Mouse (Mus musculus) inflammation-experienced regulatory T-cells (primary cell): ENCODE measurements around the gene Abcc9. TPM values are rescaled to one million over a fixed set of nuclear protein-coding genes. Genes with fewer than 3 reads are reported as not detected.

Source experiments
- polyA plus RNA-seq, 2 experiments: library from polyadenylated mRNA; unstranded; fragments of 100-300 nt; shearing (Covaris generic); gene quantifications; one replicate each; pipeline ENCODE4 v1.2.1; 2017

Abcc9 gene
- under 1 TPM; 0.06 to 0.20 TPM for polyA plus RNA-seq

GRCm38 (mm10) chr6:142701652-142702637 lies at the start of gene Abcc9:
Gene Abcc9 (minus strand): TSS chr6:142702315.

DNA sequence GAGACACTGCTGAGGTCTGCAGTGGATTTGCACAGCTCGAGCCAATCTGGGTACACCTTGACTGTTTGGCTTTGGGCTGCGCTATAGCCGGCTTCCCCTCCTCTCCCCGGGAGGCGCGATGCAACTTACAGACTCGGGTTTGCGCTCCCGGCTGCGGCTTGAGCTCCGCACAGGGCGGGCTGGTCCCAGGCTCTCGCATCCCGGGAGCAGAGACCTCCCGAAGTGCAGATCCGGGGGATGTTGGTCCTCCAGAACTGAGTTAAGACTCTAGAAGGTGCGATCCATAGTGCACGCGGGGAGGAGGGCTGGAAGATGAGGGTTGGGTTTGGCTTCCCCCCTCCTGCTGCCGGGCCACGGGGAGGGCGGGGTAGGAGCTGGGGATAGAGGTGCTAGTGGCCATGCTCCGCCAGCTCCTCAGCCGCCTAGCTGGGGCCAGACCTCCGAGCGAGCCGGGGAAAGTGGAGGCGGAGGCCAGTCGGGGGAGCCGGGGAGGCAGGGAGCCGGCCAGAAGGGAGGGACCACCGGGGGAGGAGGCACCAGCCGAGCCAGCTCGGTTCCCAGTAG lies 131.0 kb downstream of the Abcc9 start, which contains the start of gene Kcnj8:
Gene Kcnj8 (minus strand): TSS at position 560 of the 564 bp plus-strand sequence.

Other genes with a start within 250 kb of the Abcc9 start
- gene Gys2, start 229.2 kb downstream of the Abcc9 start, polyA plus RNA-seq: under 1 TPM in 1 of 2 experiments, not detected in 1; 0.34 TPM
- 100 to 1,000 TPM; 104 to 108 TPM for gene Ldhb, start 194.4 kb downstream of the Abcc9 start, polyA plus RNA-seq
- gene Kcnj8, start 130.7 kb downstream of the Abcc9 start, polyA plus RNA-seq: 1 to 10 TPM in 1 of 2 experiments, under 1 TPM in 1; 0.11 to 1.4 TPM
- 10 to 100 TPM; 76.5 to 82.7 TPM for gene Cmas, start 54.4 kb upstream of the Abcc9 start, polyA plus RNA-seq
- under 1 TPM; 0.28 to 0.58 TPM for gene Sult6b2, start 102.2 kb upstream of the Abcc9 start, polyA plus RNA-seq